Mouse (Mus musculus): ENCODE results near the gene Ccdc186. TPM values are rescaled to one million over a fixed set of nuclear protein-coding genes. Genes with fewer than 3 reads are reported as not detected.

The Ccdc186 gene
- polyA plus RNA-seq, 1 experiment from 2014 or later = 28.0 TPM

DNA sequence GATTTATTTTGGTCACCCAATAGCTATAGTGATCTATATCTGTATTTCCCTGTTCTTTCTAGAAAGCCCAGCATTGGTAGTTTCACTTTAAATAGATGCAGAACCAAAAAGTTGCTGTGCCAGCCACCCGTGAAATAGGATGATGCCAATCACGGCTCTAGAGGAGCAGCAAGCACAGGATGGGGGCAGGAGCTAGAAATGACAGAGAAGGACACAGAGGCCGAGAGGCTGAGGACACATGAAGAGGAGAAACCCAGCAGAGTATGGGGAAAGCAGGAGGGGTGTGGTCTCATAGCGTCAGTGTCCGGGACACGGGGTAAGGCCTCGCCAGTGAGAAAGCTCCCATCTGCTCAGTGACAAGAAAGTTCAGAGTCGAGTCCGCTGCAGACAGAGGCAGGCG, 74.1 kb downstream of the Ccdc186 start:
- Histone ChIP-seq H3K4me1 (replicated peaks; ENCODE audit: control insufficient read depth, insufficient read depth, low read length) (no peaks in the 10 kb centered on the region), H3K9me3 (ENCODE audit: control insufficient read depth, low read length) (no peaks in the 10 kb centered on the region), H3K27me3 (ENCODE audit: control insufficient read depth, insufficient read depth, low read depth, low read length) (no peaks in the 10 kb centered on the region), H3K4me2 (ENCODE audit: low read depth, low read length) (no peak overlapping the region), H3K27ac (ENCODE audit: low read length) (no peak overlapping the region), H3K4me3 (ENCODE audit: low read length) (no peak overlapping the region), H3K9ac (ENCODE audit: low read length) (no peak overlapping the region), H3K36me3 (ENCODE audit: control insufficient read depth, insufficient read depth, low read length) (no peaks in the 10 kb centered on the region)
- 55% methylated on average over 10 of the region's 10 CpGs for WGBS
- ATAC-seq (ENCODE audit: low read depth) = peak; percentile 71

DNA sequence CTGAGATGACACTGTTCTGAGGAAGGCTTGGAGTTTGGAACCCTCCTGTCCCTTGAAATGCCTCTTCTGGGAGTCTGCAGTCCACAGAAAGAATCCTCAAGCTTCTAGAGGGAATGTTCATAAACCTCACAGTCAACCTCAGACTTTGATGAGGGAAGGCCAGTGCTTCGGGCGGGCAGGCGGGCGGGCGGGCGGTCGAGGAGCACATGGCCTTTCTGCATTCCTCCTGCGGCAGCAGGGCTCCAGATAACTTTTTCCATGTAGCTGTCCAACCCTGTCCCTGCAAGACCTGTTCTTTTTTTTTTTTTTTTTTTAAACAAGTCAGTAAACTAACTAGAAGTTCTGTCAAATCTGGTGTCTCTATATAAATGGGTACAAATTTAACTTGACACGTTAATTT, 75.4 kb downstream of the Ccdc186 start:
- H3K27ac ChIP-seq (ENCODE audit: low read length) = no peak overlapping the region
- 85% methylated on average over 9 of the region's 9 CpGs for WGBS
- H3K4me3 ChIP-seq (ENCODE audit: low read length) = no peak overlapping the region
- H3K9me3 ChIP-seq (ENCODE audit: control insufficient read depth, low read length) = no peaks in the 10 kb centered on the region
- H3K4me1 ChIP-seq (replicated peaks; ENCODE audit: control insufficient read depth, insufficient read depth, low read length) = peaks cover 3% of the 10 kb centered on the region
- H3K4me2 ChIP-seq (ENCODE audit: low read depth, low read length) = no peak overlapping the region
- no peak for ATAC-seq (ENCODE audit: low read depth)
- no peaks in the 10 kb centered on the region for H3K27me3 ChIP-seq (ENCODE audit: control insufficient read depth, insufficient read depth, low read depth, low read length)
- no peak overlapping the region for H3K9ac ChIP-seq (ENCODE audit: low read length)
- H3K36me3 ChIP-seq (ENCODE audit: control insufficient read depth, insufficient read depth, low read length) = no peaks in the 10 kb centered on the region

DNA sequence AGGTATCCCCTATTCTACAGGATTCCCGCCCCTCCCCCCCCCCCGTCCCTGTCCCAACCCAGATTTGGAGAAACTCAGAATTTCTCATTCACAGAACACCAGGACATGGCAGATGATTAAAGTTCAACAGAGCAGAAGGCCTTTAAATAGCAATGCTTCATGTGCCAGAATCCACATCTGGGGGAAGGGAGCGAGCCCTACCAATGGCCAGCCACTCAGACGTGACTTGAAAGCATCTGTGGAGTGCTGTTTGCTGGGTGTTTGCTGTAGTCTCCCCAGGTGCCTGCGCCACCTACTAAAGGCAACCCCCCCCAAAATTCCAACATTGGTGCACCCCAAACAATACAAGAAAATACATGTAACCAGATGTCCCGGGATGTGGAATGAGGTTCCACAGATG, 76.5 kb downstream of the Ccdc186 start:
- Histone ChIP-seq H3K4me3 (ENCODE audit: low read length) (no peak overlapping the region), H3K4me1 (replicated peaks; ENCODE audit: control insufficient read depth, insufficient read depth, low read length) (peaks cover 3% of the 10 kb centered on the region), H3K9me3 (ENCODE audit: control insufficient read depth, low read length) (no peaks in the 10 kb centered on the region), H3K36me3 (ENCODE audit: control insufficient read depth, insufficient read depth, low read length) (no peaks in the 10 kb centered on the region), H3K27ac (ENCODE audit: low read length) (no peak overlapping the region), H3K4me2 (ENCODE audit: low read depth, low read length) (no peak overlapping the region), H3K27me3 (ENCODE audit: control insufficient read depth, insufficient read depth, low read depth, low read length) (no peaks in the 10 kb centered on the region), H3K9ac (ENCODE audit: low read length) (no peak overlapping the region)
- ATAC-seq (ENCODE audit: low read depth) = no peak
- 74% methylated on average over 6 of the region's 6 CpGs for WGBS

DNA sequence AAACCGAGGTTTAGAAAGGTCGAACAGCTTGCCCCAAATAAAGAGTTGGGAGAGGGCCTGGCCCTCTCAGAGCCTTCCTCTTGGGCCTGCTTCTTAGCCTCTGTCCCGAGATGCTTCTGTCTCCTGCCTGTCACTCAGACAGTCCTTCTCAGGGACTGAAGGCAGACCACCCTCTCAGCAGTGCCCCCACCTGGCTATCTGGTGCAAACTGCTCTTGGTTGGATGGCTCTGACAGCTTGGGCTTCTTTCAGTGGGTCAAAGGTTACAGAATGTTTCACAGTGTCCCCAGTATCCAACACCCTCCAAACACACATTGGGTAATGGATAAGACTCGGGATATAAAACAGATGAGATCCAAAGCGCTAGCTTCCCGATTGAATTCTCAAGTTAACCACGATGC, 76.9 kb downstream of the Ccdc186 start:
- no peaks in the 10 kb centered on the region for H3K36me3 ChIP-seq (ENCODE audit: control insufficient read depth, insufficient read depth, low read length)
- H3K4me2 ChIP-seq (ENCODE audit: low read depth, low read length) = no peak overlapping the region
- H3K4me3 ChIP-seq (ENCODE audit: low read length) = no peak overlapping the region
- 78% methylated on average over 7 of the region's 7 CpGs for WGBS
- peaks cover 3% of the 10 kb centered on the region for H3K4me1 ChIP-seq (replicated peaks; ENCODE audit: control insufficient read depth, insufficient read depth, low read length)
- no peak for ATAC-seq (ENCODE audit: low read depth)
- no peak overlapping the region for H3K27ac ChIP-seq (ENCODE audit: low read length)
- H3K27me3 ChIP-seq (ENCODE audit: control insufficient read depth, insufficient read depth, low read depth, low read length) = no peaks in the 10 kb centered on the region
- H3K9me3 ChIP-seq (ENCODE audit: control insufficient read depth, low read length) = no peaks in the 10 kb centered on the region
- H3K9ac ChIP-seq (ENCODE audit: low read length) = no peak overlapping the region

Other genes starting within 250 kb of the Ccdc186 start
- gene Adrb1, start 100.0 kb downstream of the Ccdc186 start, polyA plus RNA-seq (2015; fragmentation: Nextera tagmentation; extraction: Ambion mirVana) = 1.1 and 1.3 TPM in 2 replicates
- gene Tdrd1, start 4.0 kb upstream of the Ccdc186 start, polyA plus RNA-seq (2015; fragmentation: Nextera tagmentation; extraction: Ambion mirVana) = 1.3 TPM in 2 replicates
- gene Vwa2, start 52.1 kb upstream of the Ccdc186 start, polyA plus RNA-seq (2015; fragmentation: Nextera tagmentation; extraction: Ambion mirVana) = 7.8 and 8.9 TPM in 2 replicates
- gene Afap1l2, start 186.0 kb upstream of the Ccdc186 start, polyA plus RNA-seq (2015; fragmentation: Nextera tagmentation; extraction: Ambion mirVana) = 29.0 and 31.3 TPM in 2 replicates